Mouse (Mus musculus) embryonic facial prominence, embryonic 11.5 days (tissue): ENCODE results near the gene Abcc9. TPM values are rescaled to one million over a fixed set of nuclear protein-coding genes. Genes with fewer than 3 reads are reported as not detected.

Experiments
- ATAC-seq: fragments of 200-750 bp; cut with Nextera tagmentation; replicated peaks from 2 replicates; pipeline ENCODE4 v1.8.0; 2017; ENCODE audit warnings: low read depth; ENCODE audit not compliant: insufficient number of reproducible peaks, low FRiP score, low TSS enrichment
- DNase-seq: peaks from one replicate; pipeline ENCODE4 v3.0.0-alpha.2; 2015; ENCODE audit warnings: low spot score
- H3K27ac ChIP-seq: fragments of 300-500 bp; sonication (generic); replicated peaks from 2 replicates; pipeline ENCODE4 v1.5.1; 2014; ENCODE audit warnings: mild to moderate bottlenecking, low read depth, low read length, control low read depth
- H3K27me3 ChIP-seq: fragments of 300-500 bp; sonication (generic); 2 replicates; pipeline ENCODE4 v1.6.1; 2014; ENCODE audit warnings: mild to moderate bottlenecking, low read length, moderate library complexity, mixed read lengths; ENCODE audit not compliant: control insufficient read depth, insufficient read depth
- H3K36me3 ChIP-seq: fragments of 300-500 bp; sonication (generic); replicated peaks from 2 replicates; pipeline ENCODE4 v1.6.1; 2014; ENCODE audit warnings: low read depth, mild to moderate bottlenecking, low read length, moderate library complexity, mixed read lengths; ENCODE audit not compliant: control insufficient read depth, insufficient read depth
- H3K4me1 ChIP-seq: fragments of 300-500 bp; sonication (generic); 2 replicates; pipeline ENCODE4 v1.6.1; 2014; ENCODE audit warnings: low read length, mixed read lengths; ENCODE audit not compliant: control insufficient read depth, insufficient read depth
- H3K4me2 ChIP-seq: fragments of 300-500 bp; sonication (generic); 2 replicates; pipeline ENCODE4 v1.6.1; 2014; ENCODE audit warnings: low read depth, mild to moderate bottlenecking, control low read depth, low read length, moderate library complexity
- H3K4me3 ChIP-seq: fragments of 300-500 bp; sonication (generic); 2 replicates; pipeline ENCODE4 v1.5.1; 2014; ENCODE audit warnings: low read depth, low read length, control low read depth
- H3K9ac ChIP-seq: fragments of 300-500 bp; sonication (generic); replicated peaks from 2 replicates; pipeline ENCODE4 v1.6.1; 2014; ENCODE audit warnings: mild to moderate bottlenecking, control low read depth, low read length
- H3K9me3 ChIP-seq: fragments of 300-500 bp; sonication (generic); replicated peaks from 2 replicates; pipeline ENCODE4 v1.6.1; 2016; ENCODE audit warnings: mild to moderate bottlenecking, low read length, inconsistent platforms, mixed read lengths; ENCODE audit not compliant: control insufficient read depth
- WGBS: fragments of 180-500 bp; shearing (Covaris S2); extraction: QIAGEN DNeasy Blood & Tissue Kit; methylation state at CpG from one replicate; pipeline ENCODE4 v1.1.7; 2014; 5-methylcytosine and 5-hydroxymethylcytosine counted together
- polyA plus RNA-seq: library from polyadenylated mRNA; unstranded; fragments of >200 nt; fragmentation: Nextera tagmentation; extraction: Ambion mirVana; gene quantifications from 2 replicates; pipeline ENCODE4 v1.2.1, GENCODE M21; 2014

Gene Abcc9
- polyA plus RNA-seq, 1 experiment from 2014 or later = 1.8 TPM

DNA sequence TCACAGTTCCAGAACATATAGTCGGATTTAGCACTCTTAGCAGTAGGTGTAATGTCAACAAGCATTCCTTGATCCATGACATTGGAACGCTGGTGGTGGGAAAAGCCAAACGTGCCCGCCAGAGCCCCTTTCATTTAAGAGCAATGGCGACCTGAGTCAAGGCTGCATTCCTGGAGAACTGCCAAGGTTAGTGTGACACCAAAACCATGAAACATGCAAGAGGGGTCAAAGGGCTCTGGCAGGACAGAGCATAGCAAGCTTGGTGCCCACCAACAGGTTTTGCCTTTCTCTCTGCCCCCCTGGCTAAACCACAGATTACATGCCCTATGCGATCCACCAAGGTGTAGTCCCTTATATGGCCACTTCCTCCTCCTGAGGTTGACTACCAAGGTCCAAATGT, 36.5 kb upstream of the Abcc9 start:
- Histone ChIP-seq H3K9ac (no peak overlapping the region), H3K4me1 (no peaks in the 10 kb centered on the region), H3K27ac (no peak overlapping the region), H3K4me3 (no peak overlapping the region), H3K4me2 (no peak overlapping the region), H3K27me3 (no peaks in the 10 kb centered on the region), H3K36me3 (no peaks in the 10 kb centered on the region), H3K9me3 (no peaks in the 10 kb centered on the region)
- WGBS = 75% methylated on average over 6 of the region's 6 CpGs
- no peak for ATAC-seq
- no peak for DNase-seq

DNA sequence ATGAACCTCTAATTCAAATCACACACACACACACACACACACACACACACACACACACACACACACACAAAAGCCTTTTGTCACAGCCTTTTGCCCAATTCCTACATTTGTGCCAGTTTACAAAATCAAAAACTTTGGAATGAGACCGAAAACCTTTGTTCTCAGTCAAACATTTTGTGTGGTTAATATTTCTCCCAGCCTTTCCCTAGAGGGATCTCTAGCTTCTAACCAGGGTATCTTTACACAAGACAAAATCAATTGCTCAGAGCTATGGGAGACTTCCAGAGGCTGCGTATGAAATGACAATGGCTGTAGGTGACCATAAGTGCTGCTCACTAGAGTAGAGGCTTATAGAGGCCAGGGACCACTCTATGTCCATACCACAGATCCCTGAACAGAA, 36.1 kb upstream of the Abcc9 start:
- DNase-seq (no peak), ATAC-seq (no peak)
- H3K9me3 ChIP-seq = no peaks in the 10 kb centered on the region
- 92% methylated on average over 2 of the region's 2 CpGs for whole genome bisulfite sequencing
- no peak overlapping the region for H3K4me3 ChIP-seq
- H3K4me1 ChIP-seq = no peaks in the 10 kb centered on the region
- H3K4me2 ChIP-seq = no peak overlapping the region
- H3K9ac ChIP-seq = no peak overlapping the region
- H3K27ac ChIP-seq = no peak overlapping the region
- no peaks in the 10 kb centered on the region for H3K36me3 ChIP-seq
- no peaks in the 10 kb centered on the region for H3K27me3 ChIP-seq

DNA sequence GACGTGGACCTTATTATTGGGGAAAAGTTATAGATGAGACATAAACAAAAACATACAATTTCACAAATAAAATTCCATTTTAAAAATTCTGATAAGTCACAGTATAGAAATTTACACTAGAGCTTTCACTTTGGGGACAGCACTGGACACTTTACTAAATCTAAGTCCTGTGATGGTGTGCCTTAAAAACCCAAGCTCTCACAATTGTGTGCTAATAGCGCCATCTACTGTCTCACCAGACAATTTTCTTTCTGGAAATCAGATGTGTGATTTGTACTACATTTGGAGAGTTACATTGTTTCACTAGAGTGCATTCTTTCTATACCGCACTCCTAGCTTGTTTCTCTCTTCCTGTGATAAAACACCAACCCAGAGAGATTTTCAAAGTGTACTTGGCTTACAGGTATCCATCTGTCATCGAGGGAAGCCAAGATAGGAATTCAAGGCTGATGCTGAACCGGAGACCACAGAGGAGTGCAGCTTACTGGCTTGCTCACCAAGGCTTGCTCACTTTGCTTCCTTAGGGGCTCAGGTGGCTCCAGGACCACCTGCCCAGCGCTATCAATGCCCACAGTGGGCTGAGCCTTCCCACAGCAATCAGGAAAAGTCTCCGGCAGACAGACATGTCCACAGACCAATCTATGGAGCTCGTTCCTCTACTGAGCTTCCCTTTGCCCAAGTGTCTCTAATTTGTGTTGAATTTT, 33.3 kb upstream of the Abcc9 start:
- no peak overlapping the region for H3K4me3 ChIP-seq
- H3K4me1 ChIP-seq = no peaks in the 10 kb centered on the region
- no peak overlapping the region for H3K27ac ChIP-seq
- no peak overlapping the region for H3K4me2 ChIP-seq
- no peak overlapping the region for H3K9ac ChIP-seq
- H3K36me3 ChIP-seq = no peaks in the 10 kb centered on the region
- DNase-seq (peak; percentile 80), ATAC-seq (0 out of 2 replicates have a peak, but pooled peaks have one; percentile 34)
- 47% methylated on average over 8 of the region's 8 CpGs for WGBS
- no peaks in the 10 kb centered on the region for H3K9me3 ChIP-seq
- H3K27me3 ChIP-seq = no peaks in the 10 kb centered on the region

DNA sequence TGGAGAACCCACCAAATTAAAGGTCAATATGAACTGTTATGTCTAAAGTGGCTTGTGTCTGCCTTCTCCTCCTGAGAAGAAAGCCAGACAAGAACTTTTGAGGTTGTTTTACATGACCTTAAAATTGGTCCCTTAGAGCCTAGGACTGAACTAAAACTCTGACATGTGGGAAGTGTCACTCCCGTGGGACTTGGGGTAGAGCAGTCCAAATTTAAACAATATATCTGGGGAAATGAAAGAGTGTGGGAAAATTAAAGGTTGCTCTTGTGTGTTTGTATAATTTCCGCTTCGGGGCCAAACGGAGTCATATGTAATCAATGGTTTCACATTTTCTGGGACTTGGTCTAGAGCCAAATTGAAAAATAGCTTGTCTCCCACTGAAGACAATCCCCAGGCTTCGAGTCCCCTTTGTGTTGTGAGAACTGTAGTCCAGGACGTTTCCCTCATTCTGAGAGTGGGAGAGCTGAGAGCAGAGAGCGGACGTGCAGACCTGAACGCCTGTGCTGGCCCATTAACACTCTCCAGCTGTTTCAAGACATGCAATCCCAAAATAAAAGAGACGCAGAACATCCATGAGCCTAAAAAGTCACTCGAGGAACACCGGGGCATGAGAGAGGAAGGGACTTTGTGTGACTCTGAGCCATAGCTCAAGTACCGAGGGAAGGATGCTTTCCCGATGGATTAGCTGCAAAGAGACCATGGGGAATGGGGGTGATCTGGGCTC, 30.6 kb upstream of the Abcc9 start:
- Histone ChIP-seq H3K4me3 (no peak overlapping the region), H3K9ac (no peak overlapping the region), H3K27ac (no peak overlapping the region), H3K4me2 (no peak overlapping the region), H3K9me3 (no peaks in the 10 kb centered on the region), H3K27me3 (no peaks in the 10 kb centered on the region), H3K36me3 (no peaks in the 10 kb centered on the region), H3K4me1 (no peaks in the 10 kb centered on the region)
- WGBS = 63% methylated on average over 14 of the region's 14 CpGs
- peak; percentile 7 for DNase-seq
- no peak for ATAC-seq

DNA sequence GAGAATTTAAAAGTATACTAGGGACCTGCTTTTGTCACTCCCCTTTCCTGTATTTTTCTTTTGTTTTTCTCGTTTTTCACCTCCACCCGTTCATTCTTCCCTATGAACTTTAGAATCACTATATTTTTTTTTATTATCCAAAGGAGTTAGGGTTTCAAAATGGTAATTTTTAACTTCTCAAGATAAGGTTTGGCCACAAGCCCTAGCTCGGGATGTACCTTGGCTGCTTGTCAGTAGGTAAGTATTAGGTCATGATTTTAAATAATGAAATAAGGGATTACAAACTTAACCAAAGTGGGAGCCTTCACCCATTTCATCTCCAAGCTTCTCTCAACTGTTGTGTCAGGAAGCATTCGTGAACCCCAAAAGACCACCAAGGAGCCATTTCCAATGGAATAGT, 23.9 kb upstream of the Abcc9 start:
- H3K9me3 ChIP-seq = no peaks in the 10 kb centered on the region
- no peak for ATAC-seq
- H3K4me3 ChIP-seq = no peak overlapping the region
- no peaks in the 10 kb centered on the region for H3K4me1 ChIP-seq
- no peak for DNase-seq
- whole genome bisulfite sequencing = 90% methylated on average over 4 of the region's 4 CpGs
- H3K36me3 ChIP-seq = no peaks in the 10 kb centered on the region
- H3K27ac ChIP-seq = no peak overlapping the region
- no peaks in the 10 kb centered on the region for H3K27me3 ChIP-seq
- H3K9ac ChIP-seq = no peak overlapping the region
- H3K4me2 ChIP-seq = no peak overlapping the region

DNA sequence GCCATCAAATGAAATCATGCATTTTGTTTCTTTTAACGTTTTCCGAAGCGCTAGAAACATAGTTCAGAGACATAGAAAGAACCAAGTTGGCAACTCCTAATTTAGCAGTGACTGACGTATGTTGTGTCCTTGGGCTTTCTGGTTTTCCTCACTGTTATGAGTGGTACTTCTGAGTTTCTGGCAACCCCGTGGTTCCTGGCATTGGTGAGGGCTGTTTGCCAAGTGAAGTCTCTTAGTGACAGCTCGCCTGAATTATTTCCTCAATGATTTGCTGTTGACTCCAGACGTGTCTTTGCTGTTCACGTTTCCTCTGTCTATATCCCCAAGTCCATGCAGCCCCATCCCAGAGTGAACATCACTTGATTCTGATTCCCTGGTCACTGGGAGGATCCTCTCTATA, 19.6 kb upstream of the Abcc9 start:
- no peaks in the 10 kb centered on the region for H3K9me3 ChIP-seq
- WGBS = 89% methylated on average over 8 of the region's 8 CpGs
- H3K4me2 ChIP-seq = no peak overlapping the region
- no peaks in the 10 kb centered on the region for H3K4me1 ChIP-seq
- no peak overlapping the region for H3K27ac ChIP-seq
- H3K9ac ChIP-seq = no peak overlapping the region
- no peaks in the 10 kb centered on the region for H3K36me3 ChIP-seq
- no peak for DNase-seq
- no peak for ATAC-seq
- no peaks in the 10 kb centered on the region for H3K27me3 ChIP-seq
- no peak overlapping the region for H3K4me3 ChIP-seq

DNA sequence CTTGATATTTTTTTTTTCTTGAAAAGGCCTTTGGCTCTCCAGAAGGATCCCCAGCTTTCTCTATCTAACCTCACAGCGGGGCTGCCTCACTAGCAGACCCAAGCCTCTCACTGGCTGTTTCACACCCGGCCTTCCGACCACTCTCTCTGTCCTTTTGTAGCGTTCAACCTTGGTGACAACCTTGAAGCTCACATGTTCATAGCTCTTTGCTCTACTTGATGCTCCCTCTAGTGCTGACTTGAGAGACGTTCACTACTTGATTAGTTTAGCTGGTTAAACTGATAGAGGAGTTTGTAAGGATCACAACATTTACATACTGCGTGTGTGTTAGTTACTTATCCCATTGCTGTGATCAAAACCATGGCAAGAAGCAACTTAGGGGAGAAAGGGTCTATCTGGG, 18.5 kb upstream of the Abcc9 start:
- Histone ChIP-seq H3K4me2 (no peak overlapping the region), H3K4me1 (no peaks in the 10 kb centered on the region), H3K9me3 (no peaks in the 10 kb centered on the region), H3K36me3 (no peaks in the 10 kb centered on the region), H3K4me3 (no peak overlapping the region), H3K27ac (no peak overlapping the region), H3K27me3 (no peaks in the 10 kb centered on the region), H3K9ac (no peak overlapping the region)
- ATAC-seq = no peak
- DNase-seq = no peak
- 67% methylated on average over 6 of the region's 6 CpGs for WGBS

DNA sequence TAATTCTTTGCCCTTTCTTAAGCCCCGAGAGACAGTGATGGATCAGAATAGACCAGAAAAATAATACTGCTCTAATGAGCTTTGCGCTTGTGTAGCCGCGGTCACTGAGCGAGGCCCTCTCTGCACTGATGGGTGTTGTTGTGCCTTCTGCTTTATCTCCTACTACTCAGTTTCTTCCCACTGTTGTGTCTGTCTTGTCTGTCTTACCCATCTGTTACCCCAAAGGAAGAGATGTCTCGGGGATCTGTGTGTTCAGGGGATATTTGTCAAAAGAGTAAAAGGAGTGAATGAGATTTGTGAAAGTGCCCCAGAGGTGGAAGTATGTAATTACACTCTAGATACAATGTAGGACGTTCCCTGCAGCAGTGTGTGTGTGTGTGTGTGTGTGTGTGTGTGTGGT, 16.1 kb upstream of the Abcc9 start:
- Histone ChIP-seq H3K4me3 (no peak overlapping the region), H3K4me1 (no peaks in the 10 kb centered on the region), H3K27ac (no peak overlapping the region), H3K4me2 (no peak overlapping the region), H3K9ac (no peak overlapping the region), H3K9me3 (no peaks in the 10 kb centered on the region), H3K36me3 (no peaks in the 10 kb centered on the region), H3K27me3 (no peaks in the 10 kb centered on the region)
- DNase-seq (no peak), ATAC-seq (no peak; the same call in 1 of the 2 replicates)
- 80% methylated on average over 7 of the region's 7 CpGs for WGBS
